Mouse (Mus musculus): ENCODE data around the gene Gimap8. TPM values are rescaled to one million over a fixed set of nuclear protein-coding genes. Genes with fewer than 3 reads are reported as not detected.

Gene Gimap8
- total RNA-seq, 4 experiments from 2014 or later: 9.1 to 15.2 (median 11.7) TPM

Other genes starting within 250 kb of the Gimap8 start
- gene Zfp467, start 201.4 kb upstream of the Gimap8 start, total RNA-seq (2022): 10 to 100 TPM; 56.7 to 68.0 (median 60.6) TPM
- 1 to 10 TPM; 2.7 to 9.7 (median 5.6) TPM for gene Sspo, start 199.0 kb upstream of the Gimap8 start, total RNA-seq (2022)
- 100 to 1,000 TPM; 100 to 130 (median 113) TPM for gene Atp6v0e2, start 109.6 kb upstream of the Gimap8 start, total RNA-seq (2022)
- gene Lrrc61, start 92.4 kb upstream of the Gimap8 start, total RNA-seq (2022): 10 to 100 TPM; 45.6 to 49.5 (median 49.1) TPM
- 100 to 1,000 TPM in 1 of 4 experiments, 10 to 100 TPM in 3; 68.8 to 138 (median 88.5) TPM for gene Rarres2, start 74.4 kb upstream of the Gimap8 start, total RNA-seq (2022)
- gene Gm45021, start 57.6 kb upstream of the Gimap8 start, total RNA-seq (2022): not detected
- gene Repin1, start 53.4 kb upstream of the Gimap8 start, total RNA-seq (2022): 10 to 100 TPM; 59.1 to 84.5 (median 79.5) TPM
- gene Gm44965, start 53.3 kb upstream of the Gimap8 start, total RNA-seq (2022): 1 to 10 TPM in 3 of 4 experiments, not detected in 1; 1.8 to 7.7 (median 2.6) TPM
- gene Zfp775, start 45.2 kb upstream of the Gimap8 start, total RNA-seq (2022): 10 to 100 TPM; 10.8 to 14.9 (median 13.4) TPM
- gene AI854703, start 20.5 kb upstream of the Gimap8 start, total RNA-seq (2022): 1 to 10 TPM; 1.9 to 6.3 (median 4.1) TPM
- 1 to 10 TPM; 6.9 to 8.3 (median 7.0) TPM for gene Gimap9, start 28.9 kb downstream of the Gimap8 start, total RNA-seq (2022)
- gene Gimap4, start 37.3 kb downstream of the Gimap8 start, total RNA-seq (2022): 10 to 100 TPM; 29.1 to 56.5 (median 49.4) TPM
- 10 to 100 TPM; 53.5 to 89.6 (median 66.6) TPM for gene Gimap6, start 61.0 kb downstream of the Gimap8 start, total RNA-seq (2022)
- gene Gm28053, start 71.4 kb downstream of the Gimap8 start, total RNA-seq (2022): 1 to 10 TPM; 1.9 to 6.3 (median 3.6) TPM
- under 1 TPM in 3 of 4 experiments, not detected in 1; 0.28 to 0.83 (median 0.52) TPM for gene Gimap7, start 71.4 kb downstream of the Gimap8 start, total RNA-seq (2022)
- gene Gimap1, start 91.8 kb downstream of the Gimap8 start, total RNA-seq (2022): 10 to 100 TPM in 3 of 4 experiments, 1 to 10 TPM in 1; 7.4 to 18.7 (median 11.0) TPM
- 10 to 100 TPM; 13.9 to 22.5 (median 16.9) TPM for gene Gimap5, start 99.0 kb downstream of the Gimap8 start, total RNA-seq (2022)
- 10 to 100 TPM in 3 of 4 experiments, 1 to 10 TPM in 1; 9.6 to 18.3 (median 13.7) TPM for gene Gimap3, start 123.6 kb downstream of the Gimap8 start, total RNA-seq (2022)
- 100 to 1,000 TPM; 404 to 478 (median 432) TPM for gene Tmem176a, start 193.7 kb downstream of the Gimap8 start, total RNA-seq (2022)
- 100 to 1,000 TPM; 722 to 872 (median 775) TPM for gene Tmem176b, start 194.3 kb downstream of the Gimap8 start, total RNA-seq (2022)
- not detected for gene Aoc1, start 225.7 kb downstream of the Gimap8 start, total RNA-seq (2022)

Measured in adrenal gland, adult 8-10 months (tissue).